Mouse (Mus musculus): ENCODE measurements around the gene 1810009J06Rik. TPM values are rescaled to one million over a fixed set of nuclear protein-coding genes. Genes with fewer than 3 reads are reported as not detected.
"Not testable (repeated sequence)": the region's sequence is repeated elsewhere in the genome, so short reads cannot be mapped to it uniquely, and the experiment has no call there.

1810009J06Rik gene
- total RNA-seq (2015) (not detected in 2 replicates), total RNA-seq (2017) (not detected in 2 replicates)

DNA sequence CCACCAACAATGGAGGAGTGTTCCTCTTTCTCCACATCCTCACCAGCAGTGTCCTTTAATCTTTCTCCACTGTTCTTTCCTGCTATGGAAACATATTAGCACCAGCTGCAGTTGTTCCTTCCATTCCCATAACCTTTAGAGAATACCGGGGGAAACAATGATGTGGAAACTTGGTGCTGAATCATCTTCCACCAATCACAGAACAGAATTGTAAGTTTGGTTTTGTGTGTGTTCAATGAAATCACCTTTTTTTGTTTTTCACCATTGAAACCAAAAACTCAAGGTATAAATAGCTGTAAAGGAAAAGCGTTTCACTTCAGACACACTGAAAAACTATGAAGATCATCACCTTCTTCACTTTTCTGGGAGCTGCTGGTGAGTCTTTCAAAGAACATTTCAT is at the start of gene 1810009J06Rik:
Gene 1810009J06Rik (plus strand): TSS at position 301 of the 400 bp plus-strand sequence.
- ATAC-seq (replicated peaks; ENCODE audit: poor library complexity), result not testable (repeated sequence)

DNA sequence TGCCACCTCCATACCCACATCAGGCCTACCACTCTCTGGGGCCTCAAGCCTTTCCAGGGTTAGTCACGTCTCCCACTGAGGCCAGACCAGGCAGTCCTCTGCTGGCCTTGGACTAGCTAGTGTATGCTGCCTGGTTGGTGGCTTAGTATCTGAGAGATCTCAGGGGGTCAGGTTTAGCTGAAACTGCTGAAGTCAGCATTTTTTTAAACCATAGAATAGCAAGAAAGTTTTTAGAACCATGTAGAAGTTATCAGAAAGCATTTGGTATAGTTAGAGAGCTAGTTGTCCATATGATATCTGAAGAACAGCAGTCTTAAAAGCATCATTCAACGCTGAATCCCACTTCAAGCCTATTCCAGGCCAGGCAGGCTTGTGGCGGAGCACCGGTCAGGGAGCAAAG is 44.6 kb upstream of the 1810009J06Rik start:
- ATAC-seq (replicated peaks; ENCODE audit: poor library complexity), result no peak

DNA sequence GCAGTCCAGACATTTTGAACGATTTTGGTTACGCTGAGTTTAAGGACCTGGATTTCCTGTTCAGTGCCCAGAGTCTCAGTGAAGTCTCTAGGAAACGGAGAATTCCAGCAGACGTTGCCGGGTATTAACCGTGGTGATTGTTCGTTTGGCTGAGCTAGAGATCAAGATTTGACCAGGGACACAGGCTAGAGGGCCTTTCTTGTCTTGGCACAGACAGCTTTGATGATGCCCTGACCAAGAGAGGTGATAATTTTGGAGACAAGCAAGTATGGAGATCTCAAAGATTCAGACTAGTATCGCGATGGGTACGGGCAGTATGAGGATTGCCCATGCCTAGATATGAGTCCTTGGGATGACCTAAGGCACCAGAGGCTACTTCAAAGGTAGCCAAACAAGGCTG is 24.1 kb upstream of the 1810009J06Rik start, which contains the start of gene 1700074P13Rik:
Gene 1700074P13Rik (minus strand): TSS at position 101 of the 400 bp plus-strand sequence.
- no peak for ATAC-seq (replicated peaks; ENCODE audit: poor library complexity)

DNA sequence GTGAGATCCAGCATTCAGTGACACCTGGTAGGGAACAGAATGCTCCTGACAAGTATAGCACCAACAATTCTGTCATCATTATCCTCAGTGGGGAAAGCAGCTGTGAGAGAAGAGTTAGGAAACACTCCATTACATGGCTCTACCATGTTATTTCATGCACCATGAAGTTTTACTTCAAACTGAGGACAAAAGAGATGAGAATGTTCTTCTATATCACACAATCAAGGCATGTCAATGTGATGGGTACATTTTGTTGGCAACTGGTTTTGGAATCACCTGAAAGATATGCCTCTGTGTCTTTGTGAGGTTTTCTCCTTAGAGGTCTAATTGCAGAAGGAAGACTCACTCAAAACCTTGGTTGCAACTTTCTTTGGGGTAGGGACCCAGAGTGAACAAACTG is 12.8 kb upstream of the 1810009J06Rik start, which contains the start of gene Gm4744:
Gene Gm4744 (minus strand): TSS at position 101 of the 400 bp plus-strand sequence.
- no peak for ATAC-seq (replicated peaks; ENCODE audit: poor library complexity)

DNA sequence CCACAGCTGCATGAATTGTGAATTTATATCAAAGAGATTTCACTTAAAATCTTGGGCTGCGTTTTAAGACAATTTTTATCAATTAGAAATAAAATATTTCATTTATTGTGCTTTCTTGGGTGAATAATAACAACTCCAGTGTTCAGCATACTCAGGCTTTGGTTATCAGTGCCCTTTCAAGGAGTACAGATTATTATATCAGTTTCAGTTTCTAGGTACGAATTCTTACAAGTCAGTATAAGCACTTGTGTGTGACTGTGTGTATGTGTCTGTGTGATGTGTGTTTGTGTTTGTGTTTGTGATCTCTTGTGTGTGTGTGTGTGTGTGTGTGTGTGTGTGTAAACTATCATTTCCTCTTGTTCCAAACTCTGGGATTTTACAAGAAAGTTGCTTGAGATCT is 10.8 kb upstream of the 1810009J06Rik start:
- ATAC-seq (replicated peaks; ENCODE audit: poor library complexity), result no peak

DNA sequence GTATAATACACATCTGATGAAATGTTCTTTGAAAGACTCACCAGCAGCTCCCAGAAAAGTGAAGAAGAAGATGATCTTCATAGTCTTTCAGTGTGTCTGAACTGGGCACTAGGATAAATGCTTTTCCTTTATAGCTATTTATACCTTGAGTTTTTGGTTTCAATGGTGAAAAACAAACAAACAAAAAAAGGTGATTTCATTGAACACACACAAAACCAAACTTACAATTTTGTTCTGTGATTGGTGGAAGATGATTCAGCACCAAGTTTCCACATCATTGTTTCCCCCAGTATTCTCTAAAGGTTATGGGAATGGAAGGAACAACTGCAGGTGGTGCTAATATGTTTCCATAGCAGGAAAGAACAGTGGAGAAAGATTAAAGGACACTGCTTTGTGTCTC is 34.8 kb downstream of the 1810009J06Rik start, which contains the start of gene Gm2663:
Gene Gm2663 (minus strand): TSS at position 101 of the 400 bp plus-strand sequence.
- ATAC-seq (replicated peaks; ENCODE audit: poor library complexity), result not testable (repeated sequence)

DNA sequence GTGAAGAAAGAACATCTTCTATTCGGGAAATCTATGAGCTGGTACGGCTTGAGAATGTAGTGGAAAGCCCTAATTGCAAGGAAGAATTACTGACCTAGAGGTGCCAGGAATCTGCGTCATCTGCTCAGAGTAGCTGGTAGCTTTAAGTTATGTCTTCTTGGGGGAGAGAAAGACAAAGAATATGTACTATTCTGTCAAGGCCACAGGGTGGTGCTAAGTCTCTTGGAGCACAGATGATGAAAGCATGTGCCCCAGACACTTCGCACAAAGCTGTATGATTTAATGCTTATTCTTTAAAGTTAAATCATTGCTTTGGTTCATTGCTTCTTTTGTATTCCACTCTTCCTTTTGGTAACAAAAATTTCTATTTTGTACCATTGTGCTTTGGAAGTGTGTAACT is 50.5 kb downstream of the 1810009J06Rik start:
- peak; percentile 76 for ATAC-seq (replicated peaks; ENCODE audit: poor library complexity)

Other genes starting within 250 kb of the 1810009J06Rik start
- not detected in 2 replicates for gene Moxd2, start 77.3 kb upstream of the 1810009J06Rik start, total RNA-seq (2015)
- not detected in 2 replicates for gene Moxd2, start 77.3 kb upstream of the 1810009J06Rik start, total RNA-seq (2017)
- gene Prss58, start 64.4 kb upstream of the 1810009J06Rik start, total RNA-seq (2015), result not detected in 2 replicates
- gene Prss58, start 64.4 kb upstream of the 1810009J06Rik start, total RNA-seq (2017), result not detected in 2 replicates
- gene 1700074P13Rik, start 24.2 kb upstream of the 1810009J06Rik start, total RNA-seq (2015), result not detected in 2 replicates
- gene 1700074P13Rik, start 24.2 kb upstream of the 1810009J06Rik start, total RNA-seq (2017), result not detected in 2 replicates
- not detected in 2 replicates for gene Gm4744, start 12.9 kb upstream of the 1810009J06Rik start, total RNA-seq (2015)
- not detected in 2 replicates for gene Gm4744, start 12.9 kb upstream of the 1810009J06Rik start, total RNA-seq (2017)
- not detected in 2 replicates for gene Gm2663, start 34.7 kb downstream of the 1810009J06Rik start, total RNA-seq (2015)
- gene Gm2663, start 34.7 kb downstream of the 1810009J06Rik start, total RNA-seq (2017), result not detected in 2 replicates
- gene 2210010C04Rik, start 70.8 kb downstream of the 1810009J06Rik start, total RNA-seq (2015), result not detected in 2 replicates
- not detected in 2 replicates for gene 2210010C04Rik, start 70.8 kb downstream of the 1810009J06Rik start, total RNA-seq (2017)

Measured in megakaryocyte progenitor cell, adult 5-6 weeks (primary cell).